Mouse (Mus musculus): ENCODE data around the gene Aqp1.

DNA sequence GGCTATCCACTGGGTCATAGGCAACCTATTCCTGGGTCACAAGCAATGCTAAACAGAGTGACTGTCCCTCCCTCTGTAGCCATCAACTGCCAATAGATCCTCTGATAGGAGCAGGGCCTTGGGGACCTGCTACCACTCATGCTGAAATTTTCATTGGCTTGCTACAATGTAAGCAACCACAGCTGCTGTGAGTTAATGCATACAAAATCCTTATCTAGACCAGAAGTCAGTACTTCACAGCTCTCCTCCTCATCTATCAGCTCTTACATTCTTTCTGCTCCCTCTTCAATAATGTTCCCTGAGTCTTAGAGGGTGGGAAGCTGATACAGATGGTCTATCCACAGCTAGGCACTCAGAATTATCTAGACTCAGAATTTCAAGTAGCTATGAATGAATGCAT is 30.9 kb downstream of the Aqp1 start:
- no peak for TF ChIP-seq POLR2A (IDR thresholded peaks at IDR 0.05; ENCODE audit: borderline replicate concordance, insufficient read depth, low read length)
- no peak for TF ChIP-seq CTCF (IDR thresholded peaks at IDR 0.05; ENCODE audit: borderline replicate concordance, insufficient read depth, low read depth, low read length)
